Mouse (Mus musculus) cortical plate, adult 2 months (tissue): ENCODE results near the gene Foxn1. TPM values are rescaled to one million over a fixed set of nuclear protein-coding genes. Genes with fewer than 3 reads are reported as not detected.

Source experiments
- H3K27ac ChIP-seq: fragments of 200-500 bp; 2 replicates; pipeline ENCODE4 v1.5.1; 2012; ENCODE audit warnings: low read length, control low read depth, inconsistent platforms; ENCODE audit not compliant: insufficient read depth
- H3K4me1 ChIP-seq: fragments of 200-500 bp; 2 replicates; pipeline ENCODE4 v1.6.1; 2011; ENCODE audit warnings: low read length; ENCODE audit not compliant: control insufficient read depth, insufficient read depth
- H3K4me3 ChIP-seq: fragments of 200-500 bp; 2 replicates; pipeline ENCODE4 v1.5.1; 2011; ENCODE audit warnings: mild to moderate bottlenecking, low read length, control low read depth; ENCODE audit not compliant: insufficient read depth
- CTCF ChIP-seq: fragments of 200-500 bp; IDR thresholded peaks from 2 replicates; pipeline ENCODE4 v1.5.1; 2011; ENCODE audit warnings: mild to moderate bottlenecking, control low read depth, low read length; ENCODE audit not compliant: insufficient read depth; ENCODE audit errors: extremely low read depth
- POLR2A ChIP-seq: fragments of 200-500 bp; IDR thresholded peaks from 2 replicates; pipeline ENCODE4 v1.6.1; 2011; ENCODE audit warnings: mild to moderate bottlenecking, low read length, control low read depth; ENCODE audit not compliant: insufficient read depth; ENCODE audit errors: extremely low read depth
- polyA plus RNA-seq: library from polyadenylated mRNA; depleted of rRNA; stranded (reverse); fragments of >200 nt; gene quantifications from 2 replicates; pipeline ENCODE4 v1.2.3, GENCODE M21; 2012

Foxn1 gene
- polyA plus RNA-seq, 1 experiment = 0.02 TPM

GRCm38 (mm10) chr11:78349441-78350358, 36.7 kb downstream of the Foxn1 start:
- H3K4me1 ChIP-seq = 0 out of 2 replicates have a peak, but pooled peaks cover 2% of the 10 kb centered on the region
- no peak overlapping the region for H3K4me3 ChIP-seq
- H3K27ac ChIP-seq = no peak overlapping the region
- TF ChIP-seq POLR2A (no peak), CTCF (no peak)

GRCm38 (mm10) chr11:78348474-78348873, 37.9 kb downstream of the Foxn1 start:
- no peak for TF ChIP-seq CTCF
- TF ChIP-seq POLR2A = no peak
- Histone ChIP-seq H3K4me3 (no peak overlapping the region), H3K27ac (no peak overlapping the region), H3K4me1 (0 out of 2 replicates have a peak, but pooled peaks cover 2% of the 10 kb centered on the region)

- Histone ChIP-seq H3K4me3 (no peak overlapping the region), H3K27ac (no peak overlapping the region), H3K4me1 (0 out of 2 replicates have a peak, but pooled peaks cover 2% of the 10 kb centered on the region)
- TF ChIP-seq POLR2A (no peak), CTCF (no peak)
Measured at GRCm38 (mm10) chr11:78347908-78348307, 38.5 kb downstream of the Foxn1 start.

GRCm38 (mm10) chr11:78347070-78347754, 39.1 kb downstream of the Foxn1 start:
- Histone ChIP-seq H3K27ac (no peak overlapping the region), H3K4me1 (0 out of 2 replicates have a peak, but pooled peaks cover 2% of the 10 kb centered on the region)
- peak; percentile 79 for TF ChIP-seq CTCF
- TF ChIP-seq POLR2A = no peak

GRCm38 (mm10) chr11:78346326-78347069, 39.9 kb downstream of the Foxn1 start:
- TF ChIP-seq POLR2A (no peak), CTCF (no peak)
- H3K27ac ChIP-seq = no peak overlapping the region
- 0 out of 2 replicates have a peak, but pooled peaks cover 2% of the 10 kb centered on the region for H3K4me1 ChIP-seq
- H3K4me3 ChIP-seq = no peak overlapping the region

More at GRCm38 (mm10) chr11:78347070-78347754, 39.1 kb downstream of the Foxn1 start:
- H3K4me3 ChIP-seq = no peak overlapping the region

- Histone ChIP-seq H3K4me3 (no peak overlapping the region), H3K27ac (no peak overlapping the region), H3K4me1 (0 out of 2 replicates have a peak, but pooled peaks cover 2% of the 10 kb centered on the region)
- TF ChIP-seq CTCF (no peak), POLR2A (no peak)
Measured at GRCm38 (mm10) chr11:78345801-78346200, 40.6 kb downstream of the Foxn1 start.

GRCm38 (mm10) chr11:78344890-78345715, 41.3 kb downstream of the Foxn1 start:
- Histone ChIP-seq H3K4me3 (peak overlapping the region; percentile 49; the same call in 1 of the 2 replicates), H3K27ac (no peak overlapping the region), H3K4me1 (0 out of 2 replicates have a peak, but pooled peaks cover 2% of the 10 kb centered on the region)
- TF ChIP-seq CTCF (no peak), POLR2A (no peak)

- Histone ChIP-seq H3K4me3 (peak overlapping the region; percentile 49), H3K27ac (no peak overlapping the region), H3K4me1 (0 out of 2 replicates have a peak, but pooled peaks cover 2% of the 10 kb centered on the region)
- TF ChIP-seq CTCF (no peak), POLR2A (no peak)
Measured at GRCm38 (mm10) chr11:78344328-78344889, 41.9 kb downstream of the Foxn1 start.
